Comparison of ENCODE assay signal across 8 mouse cellular contexts in genomic region chr6:59424871-59425740, GRCm38 (mm10). TPM values are rescaled to one million over a fixed set of nuclear protein-coding genes. Genes with fewer than 3 reads are reported as not detected.
DNase-seq lines count a peak whose midpoint lies in the region; ATAC-seq and TF ChIP-seq lines count a peak whose summit lies in the region.

No protein-coding gene starts in this region.

- peak overlapping the region; percentile 93; the same call in 1 of the 2 replicates for H3K27ac ChIP-seq in cerebellum, adult 2 months (ENCODE audit: insufficient read depth, low read length)
- H3K27ac ChIP-seq in embryonic facial prominence, embryonic 14.5 days (replicated peaks; ENCODE audit: low read depth, low read length), result no peak overlapping the region
- H3K27ac ChIP-seq in midbrain, embryonic 15.5 days, result peak overlapping the region; percentile 16; the same call in 1 of the 2 replicates

- peak; percentile 36 to 58 for DNase-seq in cerebellum, adult 2 months
- DNase-seq in kidney, adult 9 months, result peak; percentile 11
- no peak for DNase-seq in kidney, postnatal 36 days
- no peak for DNase-seq in embryonic facial prominence, embryonic 14.5 days (ENCODE audit: low spot score)
- DNase-seq in urinary bladder, postnatal 4 days (ENCODE audit: low spot score in 2 of 2), result no peak
- no peak for DNase-seq in layer of hippocampus, postnatal 36 days

- no peak for TF ChIP-seq POLR2A in cerebellum, adult 2 months (IDR thresholded peaks at IDR 0.05; ENCODE audit: borderline replicate concordance, insufficient read depth, low read length)

- ATAC-seq in cerebellum, adult (ENCODE audit: insufficient number of reproducible peaks, low FRiP score, low TSS enrichment), result no peak
- ATAC-seq in embryonic facial prominence, embryonic 14.5 days (ENCODE audit: low read depth), result no peak
- ATAC-seq in midbrain, embryonic 15.5 days (replicated peaks), result 0 out of 2 replicates have a peak, but pooled peaks have one; percentile 3

- H3K9me3 ChIP-seq in embryonic facial prominence, embryonic 14.5 days (ENCODE audit: control insufficient read depth, low read length), result no peaks in the 10 kb centered on the region
- H3K9me3 ChIP-seq in midbrain, embryonic 15.5 days, result no peaks in the 10 kb centered on the region

- H3K36me3 ChIP-seq in embryonic facial prominence, embryonic 14.5 days (ENCODE audit: control insufficient read depth, insufficient read depth, low read length), result no peaks in the 10 kb centered on the region
- no peaks in the 10 kb centered on the region for H3K36me3 ChIP-seq in midbrain, embryonic 15.5 days (replicated peaks)

- H3K27me3 ChIP-seq in cerebellum, adult 2 months (ENCODE audit: control insufficient read depth, insufficient read depth, low read length), result no peaks in the 10 kb centered on the region
- no peaks in the 10 kb centered on the region for H3K27me3 ChIP-seq in embryonic facial prominence, embryonic 14.5 days (replicated peaks; ENCODE audit: control insufficient read depth, insufficient read depth, low read length)
- no peaks in the 10 kb centered on the region for H3K27me3 ChIP-seq in midbrain, embryonic 15.5 days (replicated peaks)

- TF ChIP-seq CTCF in cerebellum, adult 2 months (IDR thresholded peaks at IDR 0.05; ENCODE audit: borderline replicate concordance, insufficient read depth, low read depth, low read length), result no peak

- peak overlapping the region; percentile 54 for H3K4me3 ChIP-seq in cerebellum, adult 2 months (replicated peaks; ENCODE audit: insufficient read depth, low read depth, low read length)
- peak overlapping the region; percentile 48 for H3K4me3 ChIP-seq in embryonic facial prominence, embryonic 14.5 days (ENCODE audit: low read depth, low read length)
- H3K4me3 ChIP-seq in midbrain, embryonic 15.5 days, result peak overlapping the region; percentile 71

- peaks cover 20% of the 10 kb centered on the region; the same call in 1 of the 2 replicates for H3K4me1 ChIP-seq in cerebellum, adult 2 months (ENCODE audit: control insufficient read depth, insufficient read depth, low read length)
- H3K4me1 ChIP-seq in embryonic facial prominence, embryonic 14.5 days (ENCODE audit: control insufficient read depth, insufficient read depth, low read length), result peaks cover 10% of the 10 kb centered on the region; the same call in 1 of the 2 replicates
- peaks cover 19% of the 10 kb centered on the region; the same call in 1 of the 2 replicates for H3K4me1 ChIP-seq in midbrain, embryonic 15.5 days

- 63% methylated on average over 10 of the region's 10 CpGs for whole genome bisulfite sequencing in cerebellum, adult 2 months
- WGBS in embryonic facial prominence, embryonic 14.5 days, result 77% methylated on average over 10 of the region's 10 CpGs
- WGBS in midbrain, embryonic 15.5 days, result 68% methylated on average over 10 of the region's 10 CpGs

- H3K4me2 ChIP-seq in embryonic facial prominence, embryonic 14.5 days (ENCODE audit: low read depth, low read length), result peak overlapping the region; percentile 84
- H3K4me2 ChIP-seq in midbrain, embryonic 15.5 days, result peak overlapping the region; percentile 84

- no peak overlapping the region; the same call in 1 of the 2 replicates for H3K9ac ChIP-seq in embryonic facial prominence, embryonic 14.5 days (ENCODE audit: low read depth, low read length)
- H3K9ac ChIP-seq in midbrain, embryonic 15.5 days, result peak overlapping the region; percentile 74

RNA-seq across cellular contexts. Expression of gene Gprin3, which starts 1.0 kb away (rescaled TPM):
- 1.8 and 2.5 TPM in 2 replicates for polyA plus RNA-seq in cerebellum, adult 2 months (2012; rRNA removed)
- 2.1 and 2.4 TPM in 2 replicates for polyA plus RNA-seq in embryonic facial prominence, embryonic 14.5 days (2014; fragmentation: Nextera tagmentation; extraction: Ambion mirVana)
- 9.0 and 9.3 TPM in 2 replicates for polyA plus RNA-seq in midbrain, embryonic 15.5 days (2015; fragmentation: Nextera tagmentation; extraction: Ambion mirVana)
- total RNA-seq in layer of hippocampus, postnatal 36 days (2021), result 10 to 100 TPM in 1 of 2 experiments, 1 to 10 TPM in 1; 9.7 to 11.1 TPM

Comparison
In these comparisons a context has a peak if more than half of its experiments do, and no peak if none do; other contexts are left out.
1. DNase-seq: peak in cerebellum, adult 2 months (2 of 2) and kidney, adult 9 months (single experiment); none in kidney, postnatal 36 days (0 of 2), embryonic facial prominence, embryonic 14.5 days (single experiment), urinary bladder, postnatal 4 days (0 of 2) and layer of hippocampus, postnatal 36 days (0 of 2).
2. Peak in every context shown above with its lines, with median percentiles within 50 percentile points of each other: H3K4me3 ChIP-seq.